Mouse (Mus musculus) MEL (cell line): ENCODE measurements at regions not wholly inside any gene's neighbourhood (a gene's known extent, or its start where the extent isn't known, plus 50 kb on each side); places are given as distances from the start of the nearest gene placed in this dataset.

Experiments used
- DNase-seq: peaks from one replicate; pipeline ENCODE4 v3.0.0; 2011; ENCODE audit warnings: low read depth, low spot score
- H3K27ac ChIP-seq: 2 replicates; pipeline ENCODE4 v1.5.1; 2012; ENCODE audit warnings: low read depth, mild to moderate bottlenecking, control low read depth, low read length, moderate library complexity; ENCODE audit not compliant: control insufficient read depth
- H3K27me3 ChIP-seq, 2 experiments: fragments of 150-350 bp in 1 of 2; sonication (generic) in 1 of 2; 2 replicates each; pipeline ENCODE4 v1.6.1; 2012; ENCODE audit warnings: low read length in 2 of 2, mild to moderate bottlenecking in 2 of 2, improper control_type of control experiment in 1 of 2, moderate library complexity in 1 of 2; ENCODE audit not compliant: insufficient read depth in 2 of 2, control insufficient read depth in 1 of 2
- H3K36me3 ChIP-seq, 2 experiments: 2 replicates each; pipeline ENCODE4 v1.6.1; 2012 to 2014; ENCODE audit warnings: low read length in 2 of 2, improper control_type of control experiment in 1 of 2, inconsistent platforms in 1 of 2, mild to moderate bottlenecking in 1 of 2; ENCODE audit not compliant: insufficient read depth in 2 of 2, control insufficient read depth in 1 of 2
- H3K4me1 ChIP-seq, 2 experiments: fragments of 150-350 bp in 1 of 2; sonication (generic) in 1 of 2; 2 replicates each; pipeline ENCODE4 v1.6.1; 2012; ENCODE audit warnings: low read length in 2 of 2, improper control_type of control experiment in 1 of 2, mild to moderate bottlenecking in 1 of 2; ENCODE audit not compliant: insufficient read depth in 2 of 2, control insufficient read depth in 1 of 2
- H3K4me3 ChIP-seq, 2 experiments: fragments of 150-350 bp in 1 of 2; sonication (generic) in 1 of 2; 2 replicates each; pipeline ENCODE4 v1.5.1; 2012; ENCODE audit warnings: low read depth in 2 of 2, low read length in 2 of 2, mild to moderate bottlenecking in 2 of 2, moderate library complexity in 2 of 2, control low read depth in 1 of 2, improper control_type of control experiment in 1 of 2; ENCODE audit not compliant: control insufficient read depth in 1 of 2, insufficient read depth in 1 of 2
- H3K79me2 ChIP-seq: 2 replicates; pipeline ENCODE4 v1.6.1; 2012; ENCODE audit warnings: mild to moderate bottlenecking, low read length, moderate library complexity; ENCODE audit not compliant: control insufficient read depth, poor library complexity, insufficient read depth
- H3K9ac ChIP-seq: 2 replicates; pipeline ENCODE4 v1.6.1; 2012; ENCODE audit warnings: low read depth, mild to moderate bottlenecking, control low read depth, low read length, moderate library complexity; ENCODE audit not compliant: control insufficient read depth, poor library complexity, severe bottlenecking
- H3K9me3 ChIP-seq: fragments of 150-350 bp; sonication (generic); replicated peaks from 2 replicates; pipeline ENCODE4 v1.6.1; 2012; ENCODE audit warnings: mild to moderate bottlenecking, low read length, improper control_type of control experiment, moderate library complexity; ENCODE audit not compliant: insufficient read depth
- CHD2 ChIP-seq: IDR thresholded peaks from 2 replicates; pipeline ENCODE4 v1.6.1; 2011; ENCODE audit warnings: low read length, improper control_type of control experiment
- CTCF ChIP-seq, 3 experiments: IDR thresholded peaks in 2 of 3; conservative IDR thresholded peaks in 1 of 3; 2 replicates each; pipeline ENCODE4 v1.5.1; 2011 to 2012; ENCODE audit warnings: low read length in 3 of 3, low read depth in 2 of 3, mild to moderate bottlenecking in 2 of 3, improper control_type of control experiment in 1 of 3, inconsistent platforms in 1 of 3, mixed read lengths in 1 of 3, moderate library complexity in 1 of 3; ENCODE audit not compliant: control insufficient read depth in 1 of 3, insufficient read depth in 1 of 3, poor library complexity in 1 of 3, severe bottlenecking in 1 of 3
- E2F4 ChIP-seq: IDR thresholded peaks from 2 replicates; pipeline ENCODE4 v1.6.1; 2011; ENCODE audit warnings: low read depth, low read length, improper control_type of control experiment, borderline replicate concordance
- ELF1 ChIP-seq: IDR thresholded peaks from 2 replicates; pipeline ENCODE4 v1.6.1; 2014; ENCODE audit warnings: low read depth, mild to moderate bottlenecking, inconsistent platforms, low read length, improper control_type of control experiment, moderate library complexity
- JUND ChIP-seq: IDR thresholded peaks from 2 replicates; pipeline ENCODE4 v1.6.1; 2011; ENCODE audit warnings: low read depth, mild to moderate bottlenecking, improper control_type of control experiment, low read length
- KAT2A ChIP-seq: conservative IDR thresholded peaks from 2 replicates; pipeline ENCODE4 v1.6.1; 2012; ENCODE audit warnings: low read depth, low read length, improper control_type of control experiment, inconsistent platforms
- MAX ChIP-seq: IDR thresholded peaks from 2 replicates; pipeline ENCODE4 v1.6.1; 2011; ENCODE audit warnings: low read length, improper control_type of control experiment
- MAZ ChIP-seq: IDR thresholded peaks from 2 replicates; pipeline ENCODE4 v1.6.1; 2012; ENCODE audit warnings: low read depth, mild to moderate bottlenecking, inconsistent platforms, low read length, improper control_type of control experiment
- MEF2A ChIP-seq: IDR thresholded peaks from 2 replicates; pipeline ENCODE4 v1.6.1; 2014; ENCODE audit warnings: low read depth, mild to moderate bottlenecking, inconsistent platforms, low read length, improper control_type of control experiment; ENCODE audit not compliant: poor library complexity, insufficient replicate concordance, severe bottlenecking; ENCODE audit errors: extremely low read depth
- MXI1 ChIP-seq: IDR thresholded peaks from 2 replicates; pipeline ENCODE4 v1.6.1; 2011; ENCODE audit warnings: mild to moderate bottlenecking, low read depth, low read length, improper control_type of control experiment
- MYC ChIP-seq: IDR thresholded peaks from 2 replicates; pipeline ENCODE4 v1.6.1; 2011; ENCODE audit warnings: low read depth, mild to moderate bottlenecking, low read length, improper control_type of control experiment, moderate library complexity
- NRF1 ChIP-seq: IDR thresholded peaks from 2 replicates; pipeline ENCODE4 v1.6.1; 2014; ENCODE audit warnings: low read depth, mild to moderate bottlenecking, inconsistent platforms, low read length, improper control_type of control experiment, moderate library complexity; ENCODE audit not compliant: poor library complexity, insufficient read depth, severe bottlenecking
- POLR2AphosphoS5 ChIP-seq: IDR thresholded peaks from 2 replicates; pipeline ENCODE4 v1.6.1; 2012; ENCODE audit warnings: low read depth, borderline replicate concordance, mild to moderate bottlenecking, inconsistent platforms, low read length, moderate library complexity, mixed read lengths
- SMC3 ChIP-seq: IDR thresholded peaks from 2 replicates; pipeline ENCODE4 v1.6.1; 2011; ENCODE audit warnings: low read depth, low read length, improper control_type of control experiment
- UBTF ChIP-seq: IDR thresholded peaks from 2 replicates; pipeline ENCODE4 v1.6.1; 2012; ENCODE audit warnings: low read depth, mild to moderate bottlenecking, inconsistent platforms, low read length, improper control_type of control experiment, moderate library complexity, borderline replicate concordance; ENCODE audit not compliant: insufficient read depth
- USF1 ChIP-seq: IDR thresholded peaks from 2 replicates; pipeline ENCODE4 v1.6.1; 2014; ENCODE audit warnings: low read depth, mild to moderate bottlenecking, inconsistent platforms, low read length, improper control_type of control experiment, moderate library complexity
- ZC3H11A ChIP-seq: IDR thresholded peaks from 2 replicates; pipeline ENCODE4 v1.6.1; 2012; ENCODE audit warnings: low read depth, mild to moderate bottlenecking, inconsistent platforms, low read length, improper control_type of control experiment
- ZKSCAN1 ChIP-seq: IDR thresholded peaks from 2 replicates; pipeline ENCODE4 v1.6.1; 2012; ENCODE audit warnings: low read depth, mild to moderate bottlenecking, inconsistent platforms, low read length, improper control_type of control experiment, moderate library complexity
- ZNF384 ChIP-seq: IDR thresholded peaks from 2 replicates; pipeline ENCODE4 v1.6.1; 2012; ENCODE audit warnings: low read depth, mild to moderate bottlenecking, inconsistent platforms, low read length, improper control_type of control experiment

DNA sequence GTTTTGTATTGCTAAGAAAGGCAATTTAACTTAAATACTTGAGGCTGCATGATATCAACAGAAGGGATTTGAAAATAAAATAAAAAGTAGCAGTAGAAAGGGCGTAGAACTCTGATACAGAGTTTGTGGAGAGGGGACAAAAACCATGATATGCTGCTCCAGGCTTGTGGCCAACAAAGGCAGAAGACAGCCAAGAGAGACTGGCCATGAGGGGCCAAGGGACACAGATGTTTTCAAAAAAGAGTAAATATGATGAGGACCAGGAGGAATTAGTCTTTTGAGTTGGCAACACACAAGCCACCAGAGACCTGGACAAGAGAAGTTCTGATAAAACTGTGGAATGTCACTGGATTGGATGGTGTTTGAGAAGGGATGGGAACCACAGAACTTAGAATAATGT, 471.2 kb downstream of the Plxdc2 start:
- no peak overlapping the region for H3K9ac ChIP-seq
- no peaks in the 10 kb centered on the region for H3K79me2 ChIP-seq
- TF ChIP-seq POLR2AphosphoS5 (no peak), MAX (no peak), ZC3H11A (no peak), MXI1 (no peak), NRF1 (no peak), E2F4 (no peak), MYC (no peak), UBTF (no peak), USF1 (no peak), SMC3 (no peak)
- H3K4me3 ChIP-seq = no peak overlapping the region
- H3K27ac ChIP-seq = no peak overlapping the region
- H3K27me3 ChIP-seq = no peaks in the 10 kb centered on the region; a peak in 1 of 4 replicates
- no peaks in the 10 kb centered on the region for H3K9me3 ChIP-seq
- H3K4me1 ChIP-seq = no peaks in the 10 kb centered on the region
- H3K36me3 ChIP-seq = no peaks in the 10 kb centered on the region
- no peak for DNase-seq

- DNase-seq = no peak
- Histone ChIP-seq H3K4me3 (no peak overlapping the region), H3K9me3 (no peaks in the 10 kb centered on the region)
Measured at GRCm38 (mm10) chr2:16835960-16836359, 479.9 kb downstream of the Plxdc2 start.

GRCm38 (mm10) chr2:16838718-16839117, 482.6 kb downstream of the Plxdc2 start:
- Histone ChIP-seq H3K4me3 (no peak overlapping the region), H3K9ac (no peak overlapping the region), H3K4me1 (no peaks in the 10 kb centered on the region), H3K27me3 (no peaks in the 10 kb centered on the region), H3K79me2 (no peaks in the 10 kb centered on the region), H3K36me3 (no peaks in the 10 kb centered on the region), H3K27ac (no peak overlapping the region)
- DNase-seq = no peak
- TF ChIP-seq E2F4 (no peak), CTCF (IDR thresholded peaks at IDR 0.05 in 2 of 3, conservative IDR thresholded peaks at IDR 0.05 in 1 of 3; ENCODE audit: control insufficient read depth in 1 of 3, insufficient read depth in 1 of 3, low read depth in 2 of 3, low read length in 3 of 3, poor library complexity in 1 of 3, severe bottlenecking in 1 of 3) (no peak)
- TF ChIP-seq, all 39 proteins: peak for 0
- no peaks in the 10 kb centered on the region for H3K9me3 ChIP-seq

More at GRCm38 (mm10) chr2:16835960-16836359, 479.9 kb downstream of the Plxdc2 start:
- TF ChIP-seq CHD2 (no peak), UBTF (no peak), MXI1 (no peak), ELF1 (no peak), MYC (no peak), MEF2A (no peak), ZNF384 (no peak), MAZ (no peak), MAX (no peak), KAT2A (no peak), JUND (no peak), ZKSCAN1 (no peak)
- H3K4me1 ChIP-seq = no peaks in the 10 kb centered on the region
- H3K27me3 ChIP-seq = no peaks in the 10 kb centered on the region; a peak in 1 of 4 replicates
- H3K9ac ChIP-seq = no peak overlapping the region
- no peak overlapping the region for H3K27ac ChIP-seq
- no peaks in the 10 kb centered on the region for H3K36me3 ChIP-seq
- H3K79me2 ChIP-seq = no peaks in the 10 kb centered on the region
